Mouse (Mus musculus): ENCODE data around the gene Rnft2. TPM values are rescaled to one million over a fixed set of nuclear protein-coding genes. Genes with fewer than 3 reads are reported as not detected.
A peak's percentile ranks its signal among the peaks of the same experiment; 100 is the strongest.

Rnft2 gene
- total RNA-seq, 2 experiments from 2014 or later = 0.90 to 1.6 TPM

- no peak for DNase-seq (ENCODE audit: low spot score)
Observed at GRCm38 (mm10) chr5:118174310-118175009, 70.5 kb downstream of the Rnft2 start.

GRCm38 (mm10) chr5:118172078-118172723, 72.7 kb downstream of the Rnft2 start:
- DNase-seq (ENCODE audit: low spot score) = no peak

GRCm38 (mm10) chr5:118171665-118172064, 73.3 kb downstream of the Rnft2 start:
- no peak for DNase-seq (ENCODE audit: low spot score)

- DNase-seq (ENCODE audit: low spot score) = no peak
Observed at GRCm38 (mm10) chr5:118170888-118171529, 73.9 kb downstream of the Rnft2 start.

GRCm38 (mm10) chr5:118169222-118170221, 75.4 kb downstream of the Rnft2 start:
- DNase-seq (ENCODE audit: low spot score) = no peak

- no peak for DNase-seq (ENCODE audit: low spot score)
Observed at GRCm38 (mm10) chr5:118167561-118167995, 77.3 kb downstream of the Rnft2 start.

GRCm38 (mm10) chr5:118165462-118165861, 79.5 kb downstream of the Rnft2 start:
- DNase-seq (ENCODE audit: low spot score) = no peak

- DNase-seq (ENCODE audit: low spot score) = peak; percentile 72
Observed at GRCm38 (mm10) chr5:118164581-118164980, 80.3 kb downstream of the Rnft2 start, which contains the start of gene Hrk. Gene Hrk, plus strand, starts transcription at chr5:118164648.

GRCm38 (mm10) chr5:118160691-118161090, 84.2 kb downstream of the Rnft2 start:
- DNase-seq (ENCODE audit: low spot score) = no peak

- no peak for DNase-seq (ENCODE audit: low spot score)
Observed at GRCm38 (mm10) chr5:118156976-118157375, 87.9 kb downstream of the Rnft2 start.

GRCm38 (mm10) chr5:118155565-118155947, 89.4 kb downstream of the Rnft2 start:
- no peak for DNase-seq (ENCODE audit: low spot score)

- DNase-seq (ENCODE audit: low spot score) = peak; percentile 88
Observed at GRCm38 (mm10) chr5:118154839-118155564, 89.9 kb downstream of the Rnft2 start, which contains the start of gene Fbxw8. Gene Fbxw8, minus strand, starts transcription at chr5:118155464.

- DNase-seq (ENCODE audit: low spot score) = peak; percentile 94
Observed at GRCm38 (mm10) chr5:118149711-118150110, 95.2 kb downstream of the Rnft2 start.

GRCm38 (mm10) chr5:118147264-118147663, 97.7 kb downstream of the Rnft2 start:
- DNase-seq (ENCODE audit: low spot score) = no peak

GRCm38 (mm10) chr5:118145999-118146679, 98.8 kb downstream of the Rnft2 start:
- DNase-seq (ENCODE audit: low spot score) = peak; percentile 48

- no peak for DNase-seq (ENCODE audit: low spot score)
Observed at GRCm38 (mm10) chr5:118145458-118145857, 99.5 kb downstream of the Rnft2 start.

- DNase-seq (ENCODE audit: low spot score) = no peak
Observed at GRCm38 (mm10) chr5:118144770-118145169, 100.1 kb downstream of the Rnft2 start.

- DNase-seq (ENCODE audit: low spot score) = no peak
Observed at GRCm38 (mm10) chr5:118144327-118144726, 100.6 kb downstream of the Rnft2 start.

GRCm38 (mm10) chr5:118143211-118144026, 101.5 kb downstream of the Rnft2 start:
- peak; percentile 89 for DNase-seq (ENCODE audit: low spot score)

All from gastrocnemius, adult 18-20 months (tissue).